Mouse (Mus musculus) heart, postnatal 10 days (tissue): ENCODE results near the gene Dusp11. TPM values are rescaled to one million over a fixed set of nuclear protein-coding genes. Genes with fewer than 3 reads are reported as not detected.
"Not testable (repeated sequence)": the region's sequence is repeated elsewhere in the genome, so short reads cannot be mapped to it uniquely, and the experiment has no call there.

Experiments
- DNase-seq, 2 experiments: peaks; one replicate each; pipeline ENCODE4 v3.0.0; 2021
- intact Hi-C: fragments of 180-260 bp; cut with DNase I; formaldehyde crosslinking; loops from one replicate; pipeline ENCODE4 v1.15.1; 2025
- total RNA-seq, 2 experiments: library from RNA; stranded (reverse); gene quantifications; 2 replicates each; pipeline ENCODE4 v1.2.3; 2021

The Dusp11 gene
- total RNA-seq, 2 experiments from 2014 or later: 56.9 to 64.3 TPM

DNA sequence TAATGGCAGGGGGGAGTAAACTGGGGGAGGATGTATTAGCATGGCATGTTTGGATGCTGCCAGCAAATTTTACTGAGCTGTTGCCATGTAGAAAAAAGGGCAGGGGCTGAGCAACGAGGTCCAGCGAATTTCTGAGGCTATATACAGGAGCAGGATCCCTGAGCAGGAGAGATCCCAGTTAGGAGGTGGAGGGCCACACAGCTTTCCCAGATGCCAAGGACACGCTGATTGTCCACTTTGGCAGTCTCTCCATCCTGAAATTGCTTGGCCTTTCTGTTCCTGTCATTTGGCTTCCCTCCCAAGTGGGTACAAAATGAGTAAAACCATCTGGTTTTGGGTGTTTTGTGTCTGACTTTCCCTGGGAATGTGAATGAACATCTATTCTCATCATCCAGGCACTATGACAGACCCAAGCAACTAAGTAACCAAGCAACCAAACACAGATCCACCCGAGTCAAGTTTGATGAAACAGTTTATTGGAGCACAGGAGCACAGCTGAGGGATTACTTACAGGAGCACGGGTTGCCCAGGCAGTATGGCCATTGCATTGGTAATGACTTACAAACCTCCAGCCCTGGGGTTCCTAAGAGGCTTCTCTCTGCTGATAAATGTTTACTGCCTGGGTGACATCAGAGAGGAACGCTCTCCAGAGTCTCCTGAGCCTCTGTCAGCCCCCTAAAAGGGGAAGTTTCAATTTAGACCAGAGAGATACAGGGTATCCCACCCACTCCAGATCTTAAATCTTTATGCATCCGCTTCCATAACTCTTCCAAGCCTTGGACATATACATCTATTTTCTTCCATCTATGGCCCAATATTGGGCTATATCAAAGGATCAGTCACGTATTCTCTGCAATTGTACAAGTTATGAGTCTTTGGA lies 62.6 kb downstream of the Dusp11 start:
- not testable (repeated sequence) for DNase-seq
- intact Hi-C loops: loop anchor here (5.0 kb wide), 1 partner anchor 67 kb away; the partner anchor contains the start of gene Nat8

GRCm38 (mm10) chr6:85895061-85895648 lies 66.3 kb downstream of the Dusp11 start:
- peak in 1 of 2 experiments; percentile 22 for DNase-seq
- intact Hi-C loops: loop anchor here (5.0 kb wide), 1 partner anchor 63 kb away; the partner anchor contains the start of gene Nat8

Other genes starting within 250 kb of the Dusp11 start
- under 1 TPM in 1 of 2 experiments, not detected in 1; 0.22 TPM for gene Nat8f7, start 248.5 kb downstream of the Dusp11 start, total RNA-seq
- gene Nat8f3, start 195.9 kb downstream of the Dusp11 start, total RNA-seq: under 1 TPM in 1 of 2 experiments, not detected in 1; 0.36 TPM
- gene Nat8f6, start 140.7 kb downstream of the Dusp11 start, total RNA-seq: under 1 TPM in 1 of 2 experiments, not detected in 1; 0.30 TPM
- gene Nat8f5, start 140.7 kb downstream of the Dusp11 start, total RNA-seq: not detected
- gene Nat8, start 129.6 kb downstream of the Dusp11 start, total RNA-seq: not detected
- gene Nat8f2, start 92.5 kb downstream of the Dusp11 start, total RNA-seq: not detected
- gene Nat8f4, start 56.8 kb downstream of the Dusp11 start, total RNA-seq: 1 to 10 TPM in 1 of 2 experiments, under 1 TPM in 1; 0.98 to 1.1 TPM
- gene Tprkb, start 49.8 kb downstream of the Dusp11 start, total RNA-seq: 10 to 100 TPM; 12.2 to 13.4 TPM
- gene Nat8f1, start 46.0 kb downstream of the Dusp11 start, total RNA-seq: 1 to 10 TPM; 1.4 to 2.1 TPM
- not detected for gene Figla, start 54.5 kb upstream of the Dusp11 start, total RNA-seq
- 1 to 10 TPM; 1.4 to 1.9 TPM for gene Add2, start 67.0 kb upstream of the Dusp11 start, total RNA-seq
- gene Tgfa, start 233.6 kb upstream of the Dusp11 start, total RNA-seq: 1 to 10 TPM; 1.5 to 2.1 TPM